Mouse (Mus musculus): ENCODE measurements around the gene 4930524N10Rik.

The 4930524N10Rik gene

GRCm38 (mm10) chrX:154343292-154343691, at the start of gene 4930524N10Rik:
Gene 4930524N10Rik, minus strand, starts transcription at chrX:154343392.
- in situ Hi-C loops (cut with MboI; ENCODE audit: unreplicated experiment in 2 of 2) = loop anchor here (10.0 to 25.0 kb wide), 2 partner anchors 356 to 872 kb away; partner anchors contain the start of gene Sat1 (in 1 of the 2)

GRCm38 (mm10) chrX:154350042-154350441, 6.8 kb upstream of the 4930524N10Rik start:
- in situ Hi-C loops (cut with MboI; ENCODE audit: unreplicated experiment in 2 of 2) = loop anchor here (10.0 to 25.0 kb wide), 5 partner anchors 165 to 962 kb away; partner anchors contain the start of gene Sat1 (in 1 of the 2)

- in situ Hi-C loops (cut with MboI; ENCODE audit: unreplicated experiment in 2 of 2) = loop anchor here (10.0 to 25.0 kb wide), 6 partner anchors 165 to 963 kb away; partner anchors contain the start of gene Sat1 (in 2 of the 2)
These were observed 6.3 kb upstream of the 4930524N10Rik start for GRCm38 (mm10) chrX:154349302-154350041.

- in situ Hi-C loops (cut with MboI; ENCODE audit: unreplicated experiment in 2 of 2) = loop anchor here (10.0 to 25.0 kb wide), 2 partner anchors 361 to 867 kb away; partner anchors contain the start of gene Sat1 (in 1 of the 2)
These were observed 4.7 kb upstream of the 4930524N10Rik start for GRCm38 (mm10) chrX:154347933-154348332.
